Mouse (Mus musculus): ENCODE measurements around the gene Klrb1c. TPM values are rescaled to one million over a fixed set of nuclear protein-coding genes. Genes with fewer than 3 reads are reported as not detected.
A peak's percentile ranks its signal among the peaks of the same experiment; 100 is the strongest.
"Not testable (repeated sequence)": the region's sequence is repeated elsewhere in the genome, so short reads cannot be mapped to it uniquely, and the experiment has no call there.

Klrb1c gene
- polyA plus RNA-seq, 1 experiment from 2014 or later = not detected

DNA sequence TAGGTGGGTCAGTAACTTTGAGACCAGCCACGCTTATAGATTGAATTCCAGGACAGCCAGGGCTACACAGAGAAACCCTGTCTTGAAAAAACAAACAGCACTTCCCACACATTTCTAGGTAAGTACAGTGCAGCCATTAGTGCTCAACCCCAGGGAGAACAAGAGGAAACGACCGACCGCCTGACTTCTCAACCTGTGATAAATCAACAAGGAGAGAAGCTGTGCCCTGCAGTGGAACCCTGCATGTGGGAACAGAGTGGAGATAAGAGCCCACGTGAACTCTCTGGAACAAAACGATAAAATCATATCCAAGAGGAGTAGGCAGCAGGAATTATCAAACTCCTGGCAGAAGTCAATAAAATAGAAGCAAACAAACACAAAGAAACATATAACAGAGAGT is 4.7 kb upstream of the Klrb1c start:
- WGBS = 78% methylated on average over 6 of the region's 6 CpGs
- Histone ChIP-seq H3K9ac (no peak overlapping the region), H3K4me3 (replicated peaks) (no peak overlapping the region), H3K36me3 (replicated peaks) (no peaks in the 10 kb centered on the region), H3K4me1 (peaks cover 7% of the 10 kb centered on the region), H3K27me3 (no peaks in the 10 kb centered on the region), H3K27ac (no peak overlapping the region), H3K4me2 (no peak overlapping the region), H3K9me3 (no peaks in the 10 kb centered on the region)
- no peak for ATAC-seq (ENCODE audit: low FRiP score)

DNA sequence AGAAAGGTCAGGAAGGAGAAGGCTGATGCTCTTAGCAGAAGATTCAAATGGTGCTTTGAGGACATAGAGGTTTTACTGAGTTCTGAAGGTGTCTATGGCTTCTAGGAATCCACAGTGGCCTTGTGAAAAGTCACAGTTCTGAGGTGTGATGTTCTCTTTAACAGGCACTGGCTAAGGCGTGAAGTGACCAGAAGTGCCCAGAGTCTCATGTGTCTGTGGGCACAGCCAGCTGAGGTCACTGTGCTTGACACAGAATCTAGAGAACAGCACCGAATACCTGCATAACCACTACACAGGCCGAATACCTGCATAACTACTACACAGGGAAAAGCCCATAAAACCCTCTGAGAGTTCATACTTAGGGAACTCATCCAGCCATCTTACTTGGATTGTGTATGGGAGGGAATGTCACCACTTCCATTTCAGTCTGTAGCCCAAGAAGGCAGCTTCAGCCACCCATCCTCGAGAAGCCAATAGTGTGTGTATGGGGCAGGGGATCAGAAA is 1.5 kb upstream of the Klrb1c start:
- not testable (repeated sequence) for H3K9ac ChIP-seq; H3K27me3 ChIP-seq; H3K36me3 ChIP-seq (replicated peaks); ATAC-seq (ENCODE audit: low FRiP score); H3K9me3 ChIP-seq; H3K4me1 ChIP-seq; H3K27ac ChIP-seq; H3K4me2 ChIP-seq; H3K4me3 ChIP-seq (replicated peaks)
- WGBS = 91% methylated on average over 4 of the region's 4 CpGs

GRCm38 (mm10) chr6:128788517-128788916 is 498 bp downstream of the Klrb1c start:
- 50% methylated on average over 1 of the region's 1 CpGs for WGBS

DNA sequence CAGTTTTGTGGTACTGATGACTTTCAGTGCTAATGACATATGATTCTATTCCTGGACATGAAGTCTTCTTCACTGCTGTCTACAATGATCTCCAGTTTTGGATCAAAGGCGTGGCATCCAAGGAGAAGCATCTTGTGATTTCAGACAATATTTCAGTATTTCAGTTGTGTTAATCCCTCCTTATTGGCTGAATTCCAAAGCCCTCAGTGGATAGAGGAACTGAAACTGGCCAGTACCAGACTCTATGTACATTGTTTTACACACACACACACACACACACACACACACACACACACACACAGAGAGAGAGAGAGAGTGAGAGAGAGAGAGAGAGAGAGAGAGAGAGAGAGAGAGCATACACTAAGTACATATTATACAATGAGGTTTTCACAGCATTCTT is 2.6 kb downstream of the Klrb1c start:
- not testable (repeated sequence) for ATAC-seq (ENCODE audit: low FRiP score); H3K27me3 ChIP-seq; H3K4me2 ChIP-seq; H3K4me3 ChIP-seq (replicated peaks); H3K4me1 ChIP-seq; H3K9ac ChIP-seq; H3K27ac ChIP-seq; H3K9me3 ChIP-seq; H3K36me3 ChIP-seq (replicated peaks)
- 92% methylated on average over 1 of the region's 1 CpGs for WGBS

More at GRCm38 (mm10) chr6:128788517-128788916, 498 bp downstream of the Klrb1c start:
- H3K4me1 ChIP-seq = no peaks in the 10 kb centered on the region
- H3K27ac ChIP-seq = no peak overlapping the region
- no peaks in the 10 kb centered on the region for H3K36me3 ChIP-seq (replicated peaks)
- no peaks in the 10 kb centered on the region for H3K9me3 ChIP-seq
- H3K4me2 ChIP-seq = no peak overlapping the region
- no peak overlapping the region for H3K4me3 ChIP-seq (replicated peaks)
- H3K9ac ChIP-seq = no peak overlapping the region
- H3K27me3 ChIP-seq = no peaks in the 10 kb centered on the region
- ATAC-seq (ENCODE audit: low FRiP score) = no peak

DNA sequence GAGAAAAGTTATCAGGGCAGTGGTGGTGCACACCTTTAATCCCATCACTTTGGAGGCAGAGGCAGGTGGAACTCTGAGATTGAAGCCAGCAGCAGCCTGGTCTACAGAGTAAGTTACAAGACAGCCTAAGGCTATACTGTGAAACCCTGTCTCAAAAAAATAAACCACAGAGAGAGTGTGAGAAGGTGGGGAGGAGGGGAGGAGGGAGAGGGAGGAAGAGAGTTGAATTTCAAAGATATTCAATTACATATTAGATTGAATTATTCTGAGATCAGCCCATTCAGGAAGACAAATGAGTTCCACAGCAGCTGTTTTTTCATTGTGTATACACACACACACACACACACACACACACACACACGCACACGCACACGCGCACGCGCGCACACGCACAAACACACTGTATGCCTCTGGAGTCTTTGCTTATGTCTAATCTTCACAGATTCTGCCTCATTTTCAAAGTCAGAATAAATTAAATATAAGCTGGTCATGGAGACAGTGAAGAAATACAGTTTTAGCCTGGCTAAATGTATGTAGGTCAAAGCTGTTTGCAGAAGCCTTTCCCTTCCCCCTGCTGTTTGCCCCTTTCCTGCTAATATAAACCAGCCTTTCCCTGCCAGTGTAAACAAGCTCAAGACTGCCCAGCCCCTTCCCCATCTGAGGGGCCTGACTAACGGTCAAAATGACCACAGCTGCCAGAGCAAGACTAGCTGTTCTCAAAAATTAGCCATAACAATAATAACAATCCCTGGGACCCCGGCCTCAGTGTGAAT is 19.3 kb downstream of the Klrb1c start:
- ATAC-seq (ENCODE audit: low FRiP score) = no peak
- Histone ChIP-seq H3K4me3 (replicated peaks) (no peak overlapping the region), H3K36me3 (replicated peaks) (no peaks in the 10 kb centered on the region), H3K27ac (no peak overlapping the region), H3K27me3 (no peaks in the 10 kb centered on the region), H3K9ac (no peak overlapping the region), H3K9me3 (0 out of 2 replicates have a peak, but pooled peaks cover 3% of the 10 kb centered on the region), H3K4me1 (0 out of 2 replicates have a peak, but pooled peaks cover 4% of the 10 kb centered on the region), H3K4me2 (no peak overlapping the region)
- 80% methylated on average over 10 of the region's 10 CpGs for WGBS

- WGBS = 85% methylated on average over 4 of the region's 4 CpGs
- H3K4me1 ChIP-seq = 0 out of 2 replicates have a peak, but pooled peaks cover 4% of the 10 kb centered on the region
- no peak overlapping the region for H3K9ac ChIP-seq
- H3K4me2 ChIP-seq = no peak overlapping the region
- no peaks in the 10 kb centered on the region for H3K36me3 ChIP-seq (replicated peaks)
- no peak for ATAC-seq (ENCODE audit: low FRiP score)
- H3K9me3 ChIP-seq = 0 out of 2 replicates have a peak, but pooled peaks cover under 1% of the 10 kb centered on the region
- no peak overlapping the region for H3K27ac ChIP-seq
- no peaks in the 10 kb centered on the region for H3K27me3 ChIP-seq
- no peak overlapping the region for H3K4me3 ChIP-seq (replicated peaks)
These were observed 21.0 kb downstream of the Klrb1c start for GRCm38 (mm10) chr6:128768047-128768446.

GRCm38 (mm10) chr6:128766486-128767254 is 22.3 kb downstream of the Klrb1c start:
- peak overlapping the region; percentile 15; the same call in 1 of the 2 replicates for H3K4me2 ChIP-seq
- not testable (repeated sequence) for H3K9me3 ChIP-seq; H3K27ac ChIP-seq; H3K4me1 ChIP-seq; H3K9ac ChIP-seq; H3K4me3 ChIP-seq (replicated peaks); H3K27me3 ChIP-seq; H3K36me3 ChIP-seq (replicated peaks)
- peak; percentile 27; the same call in 1 of the 2 replicates for ATAC-seq (ENCODE audit: low FRiP score)
- WGBS = 64% methylated on average over 6 of the region's 6 CpGs

GRCm38 (mm10) chr6:128765211-128765610 is 23.8 kb downstream of the Klrb1c start:
- ATAC-seq (ENCODE audit: low FRiP score) = no peak
- H3K9me3 ChIP-seq = no peaks in the 10 kb centered on the region
- H3K4me3 ChIP-seq (replicated peaks) = no peak overlapping the region
- 0 out of 2 replicates have a peak, but pooled peaks cover 7% of the 10 kb centered on the region for H3K4me1 ChIP-seq
- no peak overlapping the region for H3K9ac ChIP-seq
- 91% methylated on average over 1 of the region's 1 CpGs for WGBS
- no peaks in the 10 kb centered on the region for H3K27me3 ChIP-seq
- H3K27ac ChIP-seq = no peak overlapping the region
- no peaks in the 10 kb centered on the region for H3K36me3 ChIP-seq (replicated peaks)
- H3K4me2 ChIP-seq = no peak overlapping the region

GRCm38 (mm10) chr6:128764598-128764997 is 24.4 kb downstream of the Klrb1c start:
- H3K27ac ChIP-seq = no peak overlapping the region

DNA sequence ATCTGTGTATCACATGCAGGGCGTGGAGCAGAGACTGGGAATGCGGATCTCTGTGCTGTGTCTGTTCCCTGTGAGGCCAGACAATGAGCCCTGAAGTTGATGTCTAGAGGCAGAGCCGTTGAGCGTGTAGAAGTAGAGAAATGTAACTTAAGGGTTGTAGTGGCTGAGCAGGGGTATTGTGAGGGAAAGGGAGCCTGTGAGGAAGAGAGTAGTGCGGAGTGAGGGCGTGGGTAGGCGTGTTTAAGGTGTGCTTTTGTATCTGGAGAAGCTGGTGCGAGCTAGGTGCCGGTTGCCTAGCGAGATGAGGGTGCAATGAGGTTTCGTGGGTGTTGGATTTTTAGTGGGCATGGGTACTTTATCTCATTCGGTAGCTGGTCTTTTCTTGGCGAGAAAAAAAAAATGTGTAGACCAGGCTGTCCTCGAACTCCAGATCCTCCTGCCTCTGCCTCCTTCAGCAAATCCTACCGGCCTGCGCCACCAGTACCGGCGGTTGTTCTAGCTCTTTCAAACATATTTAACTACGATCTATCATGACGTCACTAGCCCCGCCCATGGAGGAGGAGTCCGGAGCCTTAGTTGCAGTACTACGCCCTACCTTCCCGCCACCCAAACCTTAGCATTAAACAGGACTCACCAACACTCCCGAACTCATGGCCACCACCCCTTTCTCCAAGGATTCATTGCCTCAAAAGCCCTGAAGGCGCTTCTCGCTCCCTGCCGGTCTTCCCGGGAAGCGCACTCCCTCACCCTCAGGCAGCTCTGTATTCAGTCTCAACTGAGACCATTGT is 25.1 kb downstream of the Klrb1c start:
- peak overlapping the region; percentile 62 for H3K4me2 ChIP-seq
- peak; percentile 91 for ATAC-seq (ENCODE audit: low FRiP score)
- no peaks in the 10 kb centered on the region for H3K27me3 ChIP-seq
- H3K4me1 ChIP-seq = 0 out of 2 replicates have a peak, but pooled peaks cover 3% of the 10 kb centered on the region
- H3K27ac ChIP-seq = peak overlapping the region; percentile 75
- peak overlapping the region; percentile 63 for H3K9ac ChIP-seq
- H3K9me3 ChIP-seq = no peaks in the 10 kb centered on the region
- H3K4me3 ChIP-seq (replicated peaks) = peak overlapping the region; percentile 49
- WGBS = 1% methylated on average over 30 of the region's 30 CpGs
- H3K36me3 ChIP-seq (replicated peaks) = no peaks in the 10 kb centered on the region

More at GRCm38 (mm10) chr6:128764598-128764997, 24.4 kb downstream of the Klrb1c start:
- 23% methylated on average over 5 of the region's 5 CpGs for WGBS
- Histone ChIP-seq H3K4me3 (replicated peaks) (peak overlapping the region; percentile 49), H3K27me3 (no peaks in the 10 kb centered on the region), H3K9ac (peak overlapping the region; percentile 48), H3K9me3 (no peaks in the 10 kb centered on the region), H3K4me2 (peak overlapping the region; percentile 44), H3K4me1 (0 out of 2 replicates have a peak, but pooled peaks cover 3% of the 10 kb centered on the region), H3K36me3 (replicated peaks) (no peaks in the 10 kb centered on the region)
- no peak for ATAC-seq (ENCODE audit: low FRiP score)

- H3K36me3 ChIP-seq (replicated peaks); H3K9me3 ChIP-seq: not testable (repeated sequence)
These were observed 25.9 kb downstream of the Klrb1c start for GRCm38 (mm10) chr6:128762892-128763670.

More at GRCm38 (mm10) chr6:128762892-128763670, 25.9 kb downstream of the Klrb1c start:
- 71% methylated on average over 9 of the region's 10 CpGs for WGBS
- Histone ChIP-seq H3K4me3 (replicated peaks) (peak overlapping the region; percentile 49), H3K27ac (peak overlapping the region; percentile 75; the same call in 1 of the 2 replicates), H3K9ac (peak overlapping the region; percentile 63), H3K4me2 (peak overlapping the region; percentile 62)
- not testable (repeated sequence) for H3K4me1 ChIP-seq; H3K27me3 ChIP-seq; ATAC-seq (ENCODE audit: low FRiP score)
